Mouse (Mus musculus) spleen, postnatal 14 days (tissue): Measurements from ENCODE around the gene Tut7.
"Not testable (repeated sequence)": the region's sequence is repeated elsewhere in the genome, so short reads cannot be mapped to it uniquely, and the experiment has no call there.

ENCODE experiments used
- DNase-seq, 2 experiments: peaks; one replicate each; pipeline ENCODE4 v3.0.0; 2021 to 2022; ENCODE audit warnings: low spot score in 2 of 2

The Tut7 gene

GRCm38 (mm10) chr13:59766786-59767515, 56.0 kb downstream of the Tut7 start:
- no peak for DNase-seq

- DNase-seq, result no peak
Observed at GRCm38 (mm10) chr13:59762791-59763190, 60.2 kb downstream of the Tut7 start.

- no peak for DNase-seq
Observed at GRCm38 (mm10) chr13:59756906-59757305, 66.0 kb downstream of the Tut7 start.

GRCm38 (mm10) chr13:59750310-59750709, 72.6 kb downstream of the Tut7 start:
- no peak for DNase-seq

GRCm38 (mm10) chr13:59746711-59747110, 76.2 kb downstream of the Tut7 start, which contains the start of gene 1700014D04Rik:
Gene 1700014D04Rik (minus strand): TSS chr13:59746752.
- no peak for DNase-seq

- DNase-seq, result no peak
Observed at GRCm38 (mm10) chr13:59746164-59746563, 76.8 kb downstream of the Tut7 start.

- no peak for DNase-seq
Observed at GRCm38 (mm10) chr13:59745462-59745861, 77.5 kb downstream of the Tut7 start.

GRCm38 (mm10) chr13:59741697-59742096, 81.2 kb downstream of the Tut7 start:
- DNase-seq, result peak in 1 of 2 experiments; percentile 40

GRCm38 (mm10) chr13:59741096-59741495, 81.9 kb downstream of the Tut7 start:
- DNase-seq, result no peak

- DNase-seq, result peak in 1 of 2 experiments; percentile 28
Observed at GRCm38 (mm10) chr13:59739397-59739796, 83.5 kb downstream of the Tut7 start.

GRCm38 (mm10) chr13:59738455-59738854, 84.5 kb downstream of the Tut7 start:
- no peak for DNase-seq

GRCm38 (mm10) chr13:59735190-59735589, 87.8 kb downstream of the Tut7 start:
- no peak for DNase-seq

GRCm38 (mm10) chr13:59734347-59734746, 88.6 kb downstream of the Tut7 start:
- DNase-seq, result not testable (repeated sequence)

- no peak for DNase-seq
Observed at GRCm38 (mm10) chr13:59733936-59734335, 89.0 kb downstream of the Tut7 start.

- DNase-seq, result no peak
Observed at GRCm38 (mm10) chr13:59731652-59732051, 91.3 kb downstream of the Tut7 start, which contains the start of gene Spata31d1d. Gene Spata31d1d (minus strand): TSS chr13:59731752.

GRCm38 (mm10) chr13:59728378-59729093, 94.4 kb downstream of the Tut7 start:
- DNase-seq, result peak; percentile 63 to 78

- no peak for DNase-seq
Observed at GRCm38 (mm10) chr13:59726139-59726867, 96.6 kb downstream of the Tut7 start.

- DNase-seq, result not testable (repeated sequence)
Observed at GRCm38 (mm10) chr13:59722089-59722488, 100.9 kb downstream of the Tut7 start.
